Mouse (Mus musculus): ENCODE results near the gene Prkacb. TPM values are rescaled to one million over a fixed set of nuclear protein-coding genes. Genes with fewer than 3 reads are reported as not detected.

The Prkacb gene
- total RNA-seq (2021): 100 to 1,000 TPM in 1 of 2 experiments, 10 to 100 TPM in 1; 93.2 to 107 TPM
- long read RNA-seq, experiment 1, full-length matches to known transcripts: 70 of 90 reads
- long read RNA-seq, experiment 1, partial matches to known transcripts: 7 of 90 reads
- long read RNA-seq, experiment 1, other reads (novel, unspliced or antisense): 13 of 90 reads
- long read RNA-seq, experiment 2, full-length matches to known transcripts: 53 of 58 reads
- long read RNA-seq, experiment 2, partial matches to known transcripts: 0 of 58 reads
- long read RNA-seq, experiment 2, other reads (novel, unspliced or antisense): 5 of 58 reads

GRCm38 (mm10) chr3:146812901-146813393 is at the start of gene Prkacb:
Gene Prkacb, minus strand, starts transcription at chr3:146812990.
- DNase-seq: peak; percentile 95

- DNase-seq: no peak
Measured at GRCm38 (mm10) chr3:146860308-146860707, 47.5 kb upstream of the Prkacb start.

GRCm38 (mm10) chr3:146857373-146857772 is 44.6 kb upstream of the Prkacb start:
- no peak for DNase-seq

GRCm38 (mm10) chr3:146854473-146855087 is 41.8 kb upstream of the Prkacb start:
- no peak for DNase-seq

GRCm38 (mm10) chr3:146851966-146852891 is 39.4 kb upstream of the Prkacb start, which contains the start of gene Ttll7:
Gene Ttll7, plus strand, starts transcription at chr3:146852367.
- peak; percentile 89 for DNase-seq

GRCm38 (mm10) chr3:146849360-146849759 is 36.6 kb upstream of the Prkacb start:
- DNase-seq: no peak

- DNase-seq: no peak
Measured at GRCm38 (mm10) chr3:146848112-146848511, 35.3 kb upstream of the Prkacb start.

GRCm38 (mm10) chr3:146846237-146846636 is 33.4 kb upstream of the Prkacb start:
- no peak for DNase-seq

GRCm38 (mm10) chr3:146843470-146843869 is 30.7 kb upstream of the Prkacb start:
- no peak for DNase-seq

- DNase-seq: no peak
Measured at GRCm38 (mm10) chr3:146842766-146843165, 30.0 kb upstream of the Prkacb start.

GRCm38 (mm10) chr3:146820718-146821117 is 7.9 kb upstream of the Prkacb start:
- no peak for DNase-seq

- DNase-seq: no peak
Measured at GRCm38 (mm10) chr3:146813624-146814023, 834 bp upstream of the Prkacb start.

GRCm38 (mm10) chr3:146812041-146812878 is 530 bp downstream of the Prkacb start:
- peak; percentile 77 for DNase-seq

- DNase-seq: no peak
Measured at GRCm38 (mm10) chr3:146793554-146794257, 19.1 kb downstream of the Prkacb start.

GRCm38 (mm10) chr3:146792144-146792748 is 20.5 kb downstream of the Prkacb start:
- no peak for DNase-seq

GRCm38 (mm10) chr3:146784233-146784632 is 28.6 kb downstream of the Prkacb start:
- DNase-seq: no peak

GRCm38 (mm10) chr3:146783645-146784225 is 29.1 kb downstream of the Prkacb start:
- DNase-seq: no peak

GRCm38 (mm10) chr3:146782548-146782947 is 30.2 kb downstream of the Prkacb start:
- no peak for DNase-seq

- DNase-seq: peak; percentile 37
Measured at GRCm38 (mm10) chr3:146781131-146781530, 31.7 kb downstream of the Prkacb start.

- DNase-seq: no peak
Measured at GRCm38 (mm10) chr3:146780241-146780640, 32.5 kb downstream of the Prkacb start.
